Mouse (Mus musculus) ZHBTc4 (cell line): ENCODE measurements around the gene Gdi2.
A peak's percentile ranks its signal among the peaks of the same experiment; 100 is the strongest.
"Not testable (repeated sequence)": the region's sequence is repeated elsewhere in the genome, so short reads cannot be mapped to it uniquely, and the experiment has no call there.

Source experiments
- DNase-seq: peaks from one replicate; pipeline ENCODE4 v3.0.0-alpha.2; 2011; ENCODE audit warnings: low read depth, low spot score

The Gdi2 gene

GRCm38 (mm10) chr13:3537594-3538222, at the start of gene Gdi2:
Gene Gdi2 (plus strand): TSS chr13:3538063.
- peak; percentile 99 for DNase-seq

GRCm38 (mm10) chr13:3495526-3495925, 42.3 kb upstream of the Gdi2 start:
- DNase-seq = no peak

- DNase-seq = not testable (repeated sequence)
Observed at GRCm38 (mm10) chr13:3501014-3501413, 36.8 kb upstream of the Gdi2 start.

DNA sequence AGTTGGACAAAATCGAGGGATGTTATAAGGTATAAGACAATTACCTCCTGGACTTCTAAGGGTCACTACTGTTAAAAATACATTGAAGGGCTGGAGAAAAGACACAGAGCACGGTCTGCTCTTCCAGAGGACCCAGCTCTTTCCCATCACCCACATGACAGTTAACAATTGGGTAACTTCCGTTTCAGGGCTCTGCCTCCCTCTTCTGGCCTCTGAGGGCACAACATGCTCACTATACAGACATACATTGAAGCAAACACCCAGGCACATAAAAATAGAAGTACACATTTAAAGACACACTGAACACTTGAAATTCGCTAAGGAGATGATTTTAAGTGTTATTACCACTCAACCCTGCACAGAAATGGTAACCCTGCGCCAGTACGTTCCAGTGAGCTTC, 22.5 kb upstream of the Gdi2 start:
- DNase-seq = peak; percentile 55

DNA sequence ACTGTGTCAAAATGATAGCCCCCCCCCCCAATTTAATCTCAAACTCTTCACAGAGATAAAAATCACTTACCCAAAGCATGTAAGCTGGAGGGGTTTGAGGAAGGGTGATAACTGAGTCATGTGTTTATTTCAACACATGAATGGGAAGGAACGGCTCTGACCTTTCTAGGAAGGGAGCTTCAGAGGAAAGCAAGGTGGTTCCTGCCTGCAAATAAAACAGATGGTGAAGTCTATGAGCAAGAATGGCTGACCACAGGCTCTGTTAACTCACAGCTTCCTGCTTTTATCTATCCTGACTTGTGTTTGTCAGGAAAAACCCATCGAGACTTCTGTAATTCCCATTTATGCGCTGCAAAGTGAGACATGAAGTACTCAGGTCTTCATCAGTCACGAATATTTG, 18.5 kb upstream of the Gdi2 start:
- not testable (repeated sequence) for DNase-seq

DNA sequence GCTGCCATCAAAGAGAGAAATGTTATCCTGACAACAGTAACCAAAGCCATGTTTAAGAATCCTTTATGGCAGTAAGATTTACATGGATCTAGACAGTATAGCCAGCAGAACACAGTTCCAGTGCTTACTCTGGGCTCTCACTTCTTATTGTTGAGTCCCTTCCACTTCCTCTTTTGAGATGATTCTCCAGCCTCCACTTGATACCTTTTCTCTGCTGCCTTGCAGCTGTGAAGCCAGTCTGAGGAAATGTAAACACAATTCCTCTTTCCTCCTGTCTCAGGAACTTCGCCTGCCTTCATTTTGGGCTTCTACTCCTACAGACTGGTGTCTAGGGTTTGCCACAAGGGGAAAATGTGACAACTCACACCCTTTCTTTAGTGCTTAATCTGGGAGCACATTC, 17.9 kb upstream of the Gdi2 start:
- DNase-seq = not testable (repeated sequence)

GRCm38 (mm10) chr13:3523459-3523858, 14.4 kb upstream of the Gdi2 start:
- DNase-seq = no peak

GRCm38 (mm10) chr13:3523946-3524345, 13.9 kb upstream of the Gdi2 start:
- no peak for DNase-seq

GRCm38 (mm10) chr13:3525611-3526051, 12.2 kb upstream of the Gdi2 start:
- DNase-seq = no peak

- peak; percentile 21 for DNase-seq
Observed at GRCm38 (mm10) chr13:3526328-3526727, 11.5 kb upstream of the Gdi2 start.

DNA sequence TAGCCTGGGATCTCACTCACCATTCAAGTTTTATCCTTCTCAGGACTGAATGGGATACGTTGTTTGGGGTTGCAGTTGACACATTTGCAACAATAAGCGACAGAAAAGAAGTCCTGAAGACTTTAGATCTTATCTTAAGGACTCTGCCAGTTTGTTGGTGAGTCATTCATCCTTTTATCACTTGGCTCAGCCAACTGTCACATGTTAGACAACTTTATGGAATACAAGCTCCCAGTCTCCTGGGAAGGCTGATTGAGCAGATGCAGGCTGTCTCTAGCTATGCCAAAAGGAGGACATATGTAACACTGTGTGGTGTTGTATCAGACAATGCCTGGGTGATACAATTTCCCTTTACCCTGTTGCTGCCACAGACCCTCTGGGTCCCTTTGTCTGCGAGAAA, 7.4 kb upstream of the Gdi2 start:
- no peak for DNase-seq

- DNase-seq = peak; percentile 51
Observed at GRCm38 (mm10) chr13:3531176-3531575, 6.7 kb upstream of the Gdi2 start.

GRCm38 (mm10) chr13:3531692-3532320, 6.1 kb upstream of the Gdi2 start:
- DNase-seq = peak; percentile 89

DNA sequence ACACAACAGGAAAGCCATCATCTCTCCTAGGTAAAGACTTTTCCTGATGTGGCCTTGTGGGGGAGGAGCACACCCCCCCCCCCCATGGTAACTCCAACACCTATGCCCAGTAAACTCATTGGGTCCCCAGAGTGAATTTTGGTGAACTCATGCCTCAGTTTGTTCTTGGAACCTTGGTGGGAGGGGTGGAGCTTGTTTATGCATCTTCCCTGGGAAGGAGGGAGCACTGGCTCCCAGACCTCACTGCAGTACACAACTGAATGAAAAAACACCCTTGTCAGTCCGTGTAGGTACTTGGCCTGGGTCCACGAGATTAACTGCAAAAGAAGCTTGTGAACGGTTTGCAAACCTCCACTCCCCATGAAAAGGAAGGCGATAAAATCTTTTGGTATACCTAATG, 5.4 kb upstream of the Gdi2 start:
- peak; percentile 68 for DNase-seq

- DNase-seq = no peak
Observed at GRCm38 (mm10) chr13:3534146-3534545, 3.7 kb upstream of the Gdi2 start.

DNA sequence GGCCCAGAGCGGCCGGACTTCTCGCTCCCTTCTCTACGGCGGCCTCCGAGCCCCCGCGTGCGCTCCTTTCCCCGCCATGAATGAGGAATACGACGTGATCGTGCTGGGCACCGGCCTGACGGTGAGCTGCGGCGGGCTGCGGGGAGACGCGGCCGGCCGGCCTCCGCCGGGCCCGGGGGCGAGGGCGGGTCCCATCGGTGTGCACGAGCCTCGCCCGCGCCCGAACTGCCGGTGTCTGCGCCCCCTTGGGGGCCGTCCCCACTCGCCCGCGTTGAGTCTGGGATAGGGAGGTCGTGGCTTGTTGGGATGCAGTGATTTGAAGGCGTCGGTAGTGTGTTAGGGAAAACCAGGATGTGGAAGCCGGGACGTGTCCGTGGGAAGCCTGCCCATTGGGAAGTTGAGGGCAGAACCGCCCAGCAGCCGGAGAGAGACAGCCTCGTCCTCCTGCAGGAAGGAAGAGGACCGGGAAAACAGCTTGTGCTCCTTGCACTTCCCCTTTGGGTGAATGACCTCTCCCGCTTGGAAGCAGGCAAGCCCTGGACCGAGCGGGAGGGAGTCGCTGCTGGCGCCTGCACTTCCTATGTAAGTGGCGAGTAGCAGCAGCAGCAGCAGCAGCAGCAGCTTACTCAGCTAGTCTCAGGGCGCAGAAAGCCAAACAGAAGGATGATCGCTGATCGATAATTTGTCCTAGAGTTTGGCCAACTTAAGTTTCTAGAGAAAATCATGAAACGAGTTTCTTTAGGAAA, 533 bp downstream of the Gdi2 start:
- peak; percentile 85 for DNase-seq

DNA sequence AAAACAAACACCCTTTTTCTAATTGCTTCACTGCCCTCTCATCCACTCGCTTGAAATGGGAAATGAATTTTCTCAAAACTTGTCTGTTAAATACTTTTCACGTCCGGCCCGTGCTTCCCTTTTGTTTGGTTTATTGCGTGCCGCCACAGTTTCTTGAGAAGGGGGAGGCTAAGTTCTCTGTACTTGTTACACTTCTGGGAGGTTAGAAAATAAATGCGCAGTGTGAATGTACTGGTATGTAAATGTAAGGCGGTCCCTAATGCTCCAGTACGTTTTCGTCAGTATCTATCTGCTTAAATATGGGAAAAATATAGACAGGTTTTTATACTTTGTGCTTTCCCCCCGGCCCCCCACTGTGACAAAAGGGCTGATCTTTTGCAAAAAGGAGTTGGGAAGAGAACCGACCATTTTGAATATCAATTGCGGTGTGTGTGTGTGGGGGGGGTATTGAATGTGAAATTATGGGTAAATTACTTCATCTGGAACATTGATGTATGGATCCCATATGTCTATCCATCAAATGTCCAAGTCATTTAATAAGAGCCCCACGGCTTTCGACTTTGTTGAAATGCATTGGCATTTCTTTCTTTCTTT, 1.2 kb downstream of the Gdi2 start:
- DNase-seq = no peak

DNA sequence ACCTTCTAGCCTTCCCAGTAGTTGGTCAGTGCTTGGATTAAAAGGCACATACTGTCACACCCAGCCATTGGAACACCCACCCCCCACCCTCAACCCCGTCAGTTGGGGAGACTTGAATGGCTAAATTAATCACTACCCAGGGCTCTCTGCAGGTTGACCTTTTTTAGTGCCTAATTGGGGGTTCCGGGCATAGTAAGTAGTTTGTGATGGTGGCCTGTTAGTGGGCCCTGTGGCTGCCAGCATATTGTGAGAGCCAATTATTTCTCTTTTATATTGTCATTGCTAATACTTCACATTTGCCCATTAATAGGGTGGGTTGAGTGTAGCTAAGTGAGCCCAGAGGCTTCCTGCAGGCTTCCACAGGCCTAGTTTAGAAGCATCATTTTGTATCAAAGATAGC, 2.3 kb downstream of the Gdi2 start:
- DNase-seq = no peak

DNA sequence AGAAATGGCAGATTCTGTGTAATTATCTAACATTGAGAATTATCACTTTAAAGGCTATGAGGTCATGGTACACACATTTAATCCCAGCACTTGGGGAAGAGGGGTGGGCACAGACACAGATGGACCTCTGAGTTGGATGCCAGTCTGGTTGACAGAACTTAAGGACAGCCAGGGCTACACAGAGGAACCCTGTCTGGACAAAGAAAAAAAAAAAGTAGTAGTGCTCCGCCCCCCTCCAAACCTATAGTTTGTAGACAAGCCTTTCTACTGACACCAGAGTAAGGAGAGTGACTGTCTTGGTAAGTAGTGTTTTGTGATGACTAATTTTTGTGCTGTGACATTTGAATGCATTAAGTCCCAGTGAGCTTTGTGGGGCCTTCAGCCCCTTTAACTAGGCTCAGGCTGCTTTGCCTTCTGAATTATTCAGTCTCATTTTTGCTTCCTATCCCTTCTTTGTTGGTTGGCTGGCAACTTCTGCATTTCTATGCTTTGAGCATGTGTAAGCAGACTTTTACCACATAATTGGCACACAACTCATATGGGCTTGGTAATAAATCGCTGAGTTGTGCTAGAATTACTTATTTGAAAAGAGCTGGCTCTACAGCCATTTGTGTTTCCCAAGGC, 3.4 kb downstream of the Gdi2 start:
- DNase-seq = no peak

DNA sequence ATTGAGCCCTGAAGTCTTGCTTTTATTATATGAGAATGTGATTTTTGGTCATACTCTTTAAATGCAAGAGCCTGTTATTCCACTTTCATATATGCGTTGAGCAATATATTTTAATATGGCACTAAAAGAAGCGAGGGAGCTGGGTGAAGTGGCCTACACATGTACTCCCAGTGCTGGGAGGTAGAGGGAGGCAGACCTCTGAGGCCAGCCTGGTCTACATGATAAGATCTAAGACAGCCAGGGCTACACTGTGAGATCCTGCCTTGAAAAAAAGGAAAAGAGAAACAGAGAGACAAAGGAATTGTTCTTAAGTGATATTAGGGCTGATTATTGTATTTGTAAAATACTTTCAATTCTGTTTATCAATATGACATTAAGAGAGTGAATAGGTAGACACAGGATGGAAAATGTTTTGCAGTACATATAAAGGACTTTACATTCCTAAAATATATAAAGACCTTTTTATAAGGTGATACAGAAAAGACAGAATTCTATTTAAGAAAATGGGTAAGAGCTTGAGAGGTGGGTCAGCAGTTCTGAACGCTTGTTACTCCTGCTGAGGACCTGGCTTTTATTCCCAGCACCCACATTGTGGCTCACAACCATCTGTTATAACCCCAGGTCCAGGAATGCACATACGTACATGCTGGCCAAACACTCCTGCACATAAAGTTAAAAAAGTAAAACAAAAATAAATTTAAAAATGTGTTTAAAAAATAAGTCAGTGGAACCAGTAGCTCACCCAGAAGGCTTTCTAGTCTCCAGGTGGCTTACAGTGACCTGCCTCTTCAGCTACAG, 6.4 kb downstream of the Gdi2 start:
- no peak for DNase-seq

DNA sequence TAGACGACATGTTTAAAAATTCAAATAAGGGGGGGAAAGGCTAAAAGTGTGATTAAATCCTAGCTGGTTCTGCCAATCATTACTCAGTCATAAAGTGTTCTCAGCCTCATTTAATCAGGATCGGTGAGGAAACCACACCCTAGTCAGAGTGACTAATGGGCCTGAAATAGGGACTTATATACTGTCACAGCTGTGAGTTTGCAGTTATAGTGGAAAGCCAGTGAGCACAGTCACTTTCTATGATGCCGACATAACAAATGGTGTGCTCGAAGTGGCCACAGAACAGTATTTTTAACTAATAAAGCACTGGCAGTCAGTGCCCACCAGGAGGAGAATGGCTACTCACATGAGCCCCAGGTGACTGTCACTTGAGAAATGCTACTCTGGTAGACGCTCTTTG, 7.1 kb downstream of the Gdi2 start:
- DNase-seq = no peak
